Mouse (Mus musculus): ENCODE results near the gene Hivep3. TPM values are rescaled to one million over a fixed set of nuclear protein-coding genes. Genes with fewer than 3 reads are reported as not detected.

Hivep3 gene
- polyA plus RNA-seq, 1 experiment from 2014 or later = 16.5 TPM

- Histone ChIP-seq H3K9me3 (ENCODE audit: control insufficient read depth, low read length) (no peaks in the 10 kb centered on the region), H3K36me3 (replicated peaks; ENCODE audit: control insufficient read depth, insufficient read depth) (no peaks in the 10 kb centered on the region), H3K27ac (no peak overlapping the region), H3K27me3 (ENCODE audit: control insufficient read depth, insufficient read depth, low read length) (no peaks in the 10 kb centered on the region), H3K4me1 (replicated peaks; ENCODE audit: control insufficient read depth, insufficient read depth, low read length) (no peaks in the 10 kb centered on the region), H3K9ac (no peak overlapping the region), H3K4me3 (replicated peaks; ENCODE audit: low read length) (no peak overlapping the region), H3K4me2 (replicated peaks) (no peak overlapping the region)
- DNase-seq (ENCODE audit: low spot score) = no peak
- WGBS = 32% methylated on average over 5 of the region's 5 CpGs
- no peak for ATAC-seq (ENCODE audit: low FRiP score)
Observed at GRCm38 (mm10) chr4:119882814-119883213, 149.2 kb downstream of the Hivep3 start.

GRCm38 (mm10) chr4:119886621-119887020 lies 153.0 kb downstream of the Hivep3 start:
- no peaks in the 10 kb centered on the region for H3K27me3 ChIP-seq (ENCODE audit: control insufficient read depth, insufficient read depth, low read length)
- ATAC-seq (ENCODE audit: low FRiP score) (no peak), DNase-seq (ENCODE audit: low spot score) (no peak)
- H3K36me3 ChIP-seq (replicated peaks; ENCODE audit: control insufficient read depth, insufficient read depth) = no peaks in the 10 kb centered on the region
- no peak overlapping the region for H3K4me2 ChIP-seq (replicated peaks)
- WGBS = 75% methylated on average over 3 of the region's 3 CpGs
- H3K4me3 ChIP-seq (replicated peaks; ENCODE audit: low read length) = no peak overlapping the region
- H3K4me1 ChIP-seq (replicated peaks; ENCODE audit: control insufficient read depth, insufficient read depth, low read length) = no peaks in the 10 kb centered on the region
- no peak overlapping the region for H3K27ac ChIP-seq
- no peaks in the 10 kb centered on the region for H3K9me3 ChIP-seq (ENCODE audit: control insufficient read depth, low read length)
- no peak overlapping the region for H3K9ac ChIP-seq

GRCm38 (mm10) chr4:119887523-119888177 lies 154.1 kb downstream of the Hivep3 start:
- H3K4me3 ChIP-seq (replicated peaks; ENCODE audit: low read length) = no peak overlapping the region
- no peak overlapping the region for H3K27ac ChIP-seq
- H3K9me3 ChIP-seq (ENCODE audit: control insufficient read depth, low read length) = no peaks in the 10 kb centered on the region
- WGBS = 77% methylated on average over 6 of the region's 6 CpGs
- no peak overlapping the region for H3K9ac ChIP-seq
- no peaks in the 10 kb centered on the region for H3K36me3 ChIP-seq (replicated peaks; ENCODE audit: control insufficient read depth, insufficient read depth)
- H3K27me3 ChIP-seq (ENCODE audit: control insufficient read depth, insufficient read depth, low read length) = no peaks in the 10 kb centered on the region
- DNase-seq (ENCODE audit: low spot score) = no peak
- H3K4me1 ChIP-seq (replicated peaks; ENCODE audit: control insufficient read depth, insufficient read depth, low read length) = no peaks in the 10 kb centered on the region
- peak; percentile 34; the same call in 1 of the 2 replicates for ATAC-seq (ENCODE audit: low FRiP score)
- no peak overlapping the region for H3K4me2 ChIP-seq (replicated peaks)

GRCm38 (mm10) chr4:119889760-119890159 lies 156.2 kb downstream of the Hivep3 start:
- Histone ChIP-seq H3K4me3 (replicated peaks; ENCODE audit: low read length) (no peak overlapping the region), H3K27ac (no peak overlapping the region), H3K27me3 (ENCODE audit: control insufficient read depth, insufficient read depth, low read length) (no peaks in the 10 kb centered on the region), H3K36me3 (replicated peaks; ENCODE audit: control insufficient read depth, insufficient read depth) (no peaks in the 10 kb centered on the region), H3K9me3 (ENCODE audit: control insufficient read depth, low read length) (no peaks in the 10 kb centered on the region), H3K4me2 (replicated peaks) (no peak overlapping the region), H3K9ac (no peak overlapping the region), H3K4me1 (replicated peaks; ENCODE audit: control insufficient read depth, insufficient read depth, low read length) (no peaks in the 10 kb centered on the region)
- WGBS = 91% methylated on average over 5 of the region's 5 CpGs
- ATAC-seq (ENCODE audit: low FRiP score) (no peak), DNase-seq (ENCODE audit: low spot score) (no peak)

GRCm38 (mm10) chr4:119893255-119893779 lies 159.7 kb downstream of the Hivep3 start:
- no peaks in the 10 kb centered on the region for H3K36me3 ChIP-seq (replicated peaks; ENCODE audit: control insufficient read depth, insufficient read depth)
- DNase-seq (ENCODE audit: low spot score) (no peak), ATAC-seq (ENCODE audit: low FRiP score) (no peak)
- no peaks in the 10 kb centered on the region for H3K27me3 ChIP-seq (ENCODE audit: control insufficient read depth, insufficient read depth, low read length)
- 52% methylated on average over 5 of the region's 5 CpGs for WGBS
- H3K9me3 ChIP-seq (ENCODE audit: control insufficient read depth, low read length) = no peaks in the 10 kb centered on the region
- H3K4me1 ChIP-seq (replicated peaks; ENCODE audit: control insufficient read depth, insufficient read depth, low read length) = no peaks in the 10 kb centered on the region
- no peak overlapping the region for H3K9ac ChIP-seq
- no peak overlapping the region for H3K4me2 ChIP-seq (replicated peaks)
- H3K27ac ChIP-seq = no peak overlapping the region
- no peak overlapping the region for H3K4me3 ChIP-seq (replicated peaks; ENCODE audit: low read length)

- no peaks in the 10 kb centered on the region for H3K9me3 ChIP-seq (ENCODE audit: control insufficient read depth, low read length)
- no peak overlapping the region for H3K9ac ChIP-seq
- ATAC-seq (ENCODE audit: low FRiP score) (peak; percentile 51; the same call in 1 of the 2 replicates), DNase-seq (ENCODE audit: low spot score) (peak; percentile 43)
- WGBS = 63% methylated on average over 13 of the region's 13 CpGs
- H3K4me2 ChIP-seq (replicated peaks) = no peak overlapping the region
- H3K4me3 ChIP-seq (replicated peaks; ENCODE audit: low read length) = no peak overlapping the region
- peak overlapping the region; percentile 34; the same call in 1 of the 2 replicates for H3K27ac ChIP-seq
- no peaks in the 10 kb centered on the region for H3K27me3 ChIP-seq (ENCODE audit: control insufficient read depth, insufficient read depth, low read length)
- no peaks in the 10 kb centered on the region for H3K4me1 ChIP-seq (replicated peaks; ENCODE audit: control insufficient read depth, insufficient read depth, low read length)
- H3K36me3 ChIP-seq (replicated peaks; ENCODE audit: control insufficient read depth, insufficient read depth) = no peaks in the 10 kb centered on the region
Observed at GRCm38 (mm10) chr4:119894797-119895458, 161.3 kb downstream of the Hivep3 start.

- no peaks in the 10 kb centered on the region for H3K4me1 ChIP-seq (replicated peaks; ENCODE audit: control insufficient read depth, insufficient read depth, low read length)
- H3K9ac ChIP-seq = no peak overlapping the region
- H3K27me3 ChIP-seq (ENCODE audit: control insufficient read depth, insufficient read depth, low read length) = no peaks in the 10 kb centered on the region
- WGBS = 75% methylated on average over 5 of the region's 5 CpGs
- H3K9me3 ChIP-seq (ENCODE audit: control insufficient read depth, low read length) = no peaks in the 10 kb centered on the region
- ATAC-seq (ENCODE audit: low FRiP score) = no peak; the same call in 1 of the 2 replicates
- no peaks in the 10 kb centered on the region for H3K36me3 ChIP-seq (replicated peaks; ENCODE audit: control insufficient read depth, insufficient read depth)
- no peak for DNase-seq (ENCODE audit: low spot score)
- no peak overlapping the region for H3K4me2 ChIP-seq (replicated peaks)
- H3K27ac ChIP-seq = no peak overlapping the region
- no peak overlapping the region for H3K4me3 ChIP-seq (replicated peaks; ENCODE audit: low read length)
Observed at GRCm38 (mm10) chr4:119895504-119895903, 161.9 kb downstream of the Hivep3 start.

GRCm38 (mm10) chr4:119896572-119896971 lies 163.0 kb downstream of the Hivep3 start:
- no peaks in the 10 kb centered on the region for H3K9me3 ChIP-seq (ENCODE audit: control insufficient read depth, low read length)
- no peaks in the 10 kb centered on the region for H3K27me3 ChIP-seq (ENCODE audit: control insufficient read depth, insufficient read depth, low read length)
- 66% methylated on average over 3 of the region's 3 CpGs for WGBS
- DNase-seq (ENCODE audit: low spot score) (no peak), ATAC-seq (ENCODE audit: low FRiP score) (no peak)
- no peak overlapping the region for H3K4me3 ChIP-seq (replicated peaks; ENCODE audit: low read length)
- H3K27ac ChIP-seq = no peak overlapping the region
- peaks cover 4% of the 10 kb centered on the region; the same call in 1 of the 2 replicates for H3K4me1 ChIP-seq (replicated peaks; ENCODE audit: control insufficient read depth, insufficient read depth, low read length)
- no peaks in the 10 kb centered on the region for H3K36me3 ChIP-seq (replicated peaks; ENCODE audit: control insufficient read depth, insufficient read depth)
- no peak overlapping the region for H3K9ac ChIP-seq
- H3K4me2 ChIP-seq (replicated peaks) = no peak overlapping the region

- Histone ChIP-seq H3K4me3 (replicated peaks; ENCODE audit: low read length) (no peak overlapping the region), H3K4me1 (replicated peaks; ENCODE audit: control insufficient read depth, insufficient read depth, low read length) (peaks cover 11% of the 10 kb centered on the region; the same call in 1 of the 2 replicates), H3K9me3 (ENCODE audit: control insufficient read depth, low read length) (no peaks in the 10 kb centered on the region), H3K27ac (no peak overlapping the region), H3K9ac (no peak overlapping the region), H3K36me3 (replicated peaks; ENCODE audit: control insufficient read depth, insufficient read depth) (no peaks in the 10 kb centered on the region), H3K27me3 (ENCODE audit: control insufficient read depth, insufficient read depth, low read length) (no peaks in the 10 kb centered on the region), H3K4me2 (replicated peaks) (no peak overlapping the region)
- ATAC-seq (ENCODE audit: low FRiP score) (no peak), DNase-seq (ENCODE audit: low spot score) (no peak)
- WGBS = 63% methylated on average over 6 of the region's 6 CpGs
Observed at GRCm38 (mm10) chr4:119897054-119897855, 163.7 kb downstream of the Hivep3 start.
